Comparison of ENCODE assay signal across 14 mouse cellular contexts in genomic region chr11:85675244-85675643, GRCm38 (mm10).
DNase-seq lines count a peak whose midpoint lies in the region; ATAC-seq and TF ChIP-seq lines count a peak whose summit lies in the region.
"Had no signal": no experiment of that assay in that cellular context is flagged by ENCODE, and none has a peak within 500 bp of the region (broad histone marks: within the 10 kb centered on the region; RNA-seq: fewer than 3 reads in every experiment).

No protein-coding gene starts in this region.

- 58% methylated on average over 4 of the region's 4 CpGs for WGBS in kidney, adult 2 months
- 45% methylated on average over 4 of the region's 4 CpGs for WGBS in embryonic facial prominence, embryonic 12.5 days
- WGBS in lung, postnatal 0 days, result 27% methylated on average over 4 of the region's 4 CpGs

- no peaks in the 10 kb centered on the region; the same call in 1 of the 2 replicates for H3K4me1 ChIP-seq in kidney, adult 2 months (ENCODE audit: control insufficient read depth, insufficient read depth, low read length)
- H3K4me1 ChIP-seq in embryonic facial prominence, embryonic 12.5 days, result peaks cover 29% of the 10 kb centered on the region
- H3K4me1 ChIP-seq in lung, postnatal 0 days (ENCODE audit: insufficient read depth, low read depth, low read length), result peaks cover 15% of the 10 kb centered on the region; the same call in 1 of the 2 replicates

- H3K36me3 ChIP-seq in kidney, adult 2 months (ENCODE audit: control insufficient read depth, insufficient read depth, low read length), result no peaks in the 10 kb centered on the region
- H3K36me3 ChIP-seq in embryonic facial prominence, embryonic 12.5 days, result no peaks in the 10 kb centered on the region
- H3K36me3 ChIP-seq in lung, postnatal 0 days (ENCODE audit: insufficient read depth, low read length), result no peaks in the 10 kb centered on the region
- H3K36me3 ChIP-seq: embryonic facial prominence, embryonic 15.5 days; liver, embryonic 12.5 days had no signal

- no peak overlapping the region for H3K4me3 ChIP-seq in kidney, adult 2 months (ENCODE audit: insufficient read depth, low read depth, low read length)
- no peak overlapping the region for H3K4me3 ChIP-seq in embryonic facial prominence, embryonic 12.5 days
- H3K4me3 ChIP-seq in lung, postnatal 0 days (ENCODE audit: low read depth, low read length), result no peak overlapping the region
- H3K4me3 ChIP-seq: embryonic facial prominence, embryonic 15.5 days; liver, embryonic 12.5 days had no signal

- DNase-seq in kidney, adult 2 months, result no peak
- no peak for DNase-seq in kidney, adult 9 months
- peak; percentile 13 for DNase-seq in Patski (ENCODE audit: low read depth, low spot score)
- DNase-seq in lung, postnatal 0 days (ENCODE audit: low spot score), result peak; percentile 64
- DNase-seq in frontal cortex, postnatal 36 days (ENCODE audit: low spot score in 2 of 2), result no peak
- no peak for DNase-seq in liver
- DNase-seq: adrenal gland, adult 2 months; gastrocnemius, postnatal 36 days; thymus, adult 18-20 months had no signal

- TF ChIP-seq CTCF in kidney, adult 2 months (conservative IDR thresholded peaks at IDR 0.05; ENCODE audit: insufficient read depth, insufficient read length, low read depth, low read length), result no peak
- TF ChIP-seq CTCF in Patski (IDR thresholded peaks at IDR 0.05), result no peak
- no peak for TF ChIP-seq CTCF in lung, postnatal 0 days (IDR thresholded peaks at IDR 0.05)

- TF ChIP-seq POLR2A in kidney, adult 2 months (IDR thresholded peaks at IDR 0.05; ENCODE audit: low read depth, low read length), result no peak

- no peak overlapping the region for H3K4me2 ChIP-seq in embryonic facial prominence, embryonic 12.5 days (replicated peaks)
- no peak overlapping the region for H3K4me2 ChIP-seq in lung, postnatal 0 days (replicated peaks; ENCODE audit: low read depth, low read length)
- H3K4me2 ChIP-seq: embryonic facial prominence, embryonic 15.5 days; liver, embryonic 12.5 days had no signal

- no peaks in the 10 kb centered on the region for H3K27me3 ChIP-seq in kidney, adult 2 months (replicated peaks; ENCODE audit: control insufficient read depth, insufficient read depth, low read length)
- no peaks in the 10 kb centered on the region for H3K27me3 ChIP-seq in Patski
- no peaks in the 10 kb centered on the region for H3K27me3 ChIP-seq in embryonic facial prominence, embryonic 12.5 days
- no peaks in the 10 kb centered on the region for H3K27me3 ChIP-seq in lung, postnatal 0 days (replicated peaks; ENCODE audit: insufficient read depth, low read length)
- H3K27me3 ChIP-seq: CH12.LX had no signal

- POLR2A ChIA-PET in Patski (lab: Charles Lee), result no interaction called here

- peak; percentile 42; the same call in 1 of the 2 replicates for TF ChIP-seq EP300 in lung, postnatal 0 days (IDR thresholded peaks at IDR 0.05)

- CTCF ChIA-PET in Patski (lab: Charles Lee), result interaction anchor here (1.3 kb wide), 1 partner anchor 11 kb away, joined by 6 read pairs; no protein-coding TSS in a partner anchor

- no peaks in the 10 kb centered on the region for H3K9me3 ChIP-seq in embryonic facial prominence, embryonic 12.5 days
- no peaks in the 10 kb centered on the region for H3K9me3 ChIP-seq in lung, postnatal 0 days (ENCODE audit: low read length)
- H3K9me3 ChIP-seq: embryonic facial prominence, embryonic 15.5 days; liver, embryonic 12.5 days had no signal

- in situ Hi-C loops in Patski (cut with MboI; ENCODE audit: low pct_unique_long_range_greater_than_20kb), result no loop called here

- ATAC-seq in Patski, result no peak
- no peak for ATAC-seq in embryonic facial prominence, embryonic 12.5 days (ENCODE audit: insufficient number of reproducible peaks, insufficient read depth, low FRiP score, low TSS enrichment)
- ATAC-seq in lung, postnatal 0 days, result peak; percentile 47
- ATAC-seq: forebrain, embryonic 16.5 days; liver, embryonic 12.5 days had no signal

- no peak overlapping the region for H3K9ac ChIP-seq in embryonic facial prominence, embryonic 12.5 days
- H3K9ac ChIP-seq in lung, postnatal 0 days (replicated peaks; ENCODE audit: low read depth), result 0 out of 2 replicates have a peak overlapping the region, but pooled peaks have one; percentile 1
- H3K9ac ChIP-seq: embryonic facial prominence, embryonic 15.5 days; liver, embryonic 12.5 days had no signal

- H3K27ac ChIP-seq in kidney, adult 2 months (ENCODE audit: insufficient read depth, low read depth, low read length), result 0 out of 2 replicates have a peak overlapping the region, but pooled peaks have one; percentile 20
- H3K27ac ChIP-seq in embryonic facial prominence, embryonic 12.5 days, result 0 out of 2 replicates have a peak overlapping the region, but pooled peaks have one; percentile 26
- peak overlapping the region; percentile 79 for H3K27ac ChIP-seq in lung, postnatal 0 days (ENCODE audit: low read length)
- H3K27ac ChIP-seq: embryonic facial prominence, embryonic 15.5 days; liver, embryonic 12.5 days had no signal

Comparison
In these comparisons a context has a peak if more than half of its experiments do, and no peak if none do; other contexts are left out.
1. DNase-seq: peak in Patski (single experiment) and lung, postnatal 0 days (single experiment); none in kidney, adult 2 months (single experiment), kidney, adult 9 months (single experiment), frontal cortex, postnatal 36 days (0 of 2) and liver (single experiment).
2. H3K27ac ChIP-seq: peak in every context shown above with its lines; median percentile 79 in lung, postnatal 0 days; 26 in embryonic facial prominence, embryonic 12.5 days; 20 in kidney, adult 2 months.